Comparison of ENCODE assay signal across 8 mouse cellular contexts in genomic region chr11:6474874-6475731, GRCm38 (mm10). TPM values are rescaled to one million over a fixed set of nuclear protein-coding genes. Genes with fewer than 3 reads are reported as not detected.
DNase-seq lines count a peak whose midpoint lies in the region; ATAC-seq and TF ChIP-seq lines count a peak whose summit lies in the region.

No protein-coding gene starts in this region.

- peak; percentile 36 for ATAC-seq in forebrain, embryonic 12.5 days (ENCODE audit: low FRiP score)
- peak; percentile 37 for ATAC-seq in heart, embryonic 15.5 days (replicated peaks; ENCODE audit: insufficient number of reproducible peaks, insufficient read depth, low FRiP score, low read depth)
- ATAC-seq in liver, postnatal 0 days: peak; percentile 58
- peak; percentile 25; the same call in 1 of the 2 replicates for ATAC-seq in neural tube, embryonic 12.5 days (ENCODE audit: low FRiP score, low read depth)
- ATAC-seq in stomach, postnatal 0 days (ENCODE audit: low FRiP score, low TSS enrichment): peak; percentile 63

- peak overlapping the region; percentile 97 for H3K27ac ChIP-seq in forebrain, embryonic 12.5 days
- H3K27ac ChIP-seq in heart, embryonic 15.5 days: peak overlapping the region; percentile 98
- peak overlapping the region; percentile 98 for H3K27ac ChIP-seq in liver, postnatal 0 days (ENCODE audit: low read depth)
- peak overlapping the region; percentile 97 for H3K27ac ChIP-seq in neural tube, embryonic 12.5 days
- H3K27ac ChIP-seq in stomach, postnatal 0 days (replicated peaks): peak overlapping the region; percentile 98

- H3K4me1 ChIP-seq in forebrain, embryonic 12.5 days: peaks cover 40% of the 10 kb centered on the region
- peaks cover 27% of the 10 kb centered on the region for H3K4me1 ChIP-seq in heart, embryonic 15.5 days (replicated peaks)
- H3K4me1 ChIP-seq in liver, postnatal 0 days (ENCODE audit: insufficient read depth): peaks cover 36% of the 10 kb centered on the region
- H3K4me1 ChIP-seq in neural tube, embryonic 12.5 days: peaks cover 34% of the 10 kb centered on the region
- H3K4me1 ChIP-seq in stomach, postnatal 0 days (replicated peaks; ENCODE audit: control insufficient read depth, insufficient read depth): peaks cover 5% of the 10 kb centered on the region; the same call in 1 of the 2 replicates

- under 1% methylated on average over 108 of the region's 109 CpGs for WGBS in forebrain, embryonic 12.5 days
- WGBS in heart, embryonic 15.5 days: under 1% methylated on average over 108 of the region's 109 CpGs
- 0% methylated on average over 95 of the region's 109 CpGs for WGBS in liver, postnatal 0 days (ENCODE audit: insufficient replicate concordance)
- under 1% methylated on average over 109 of the region's 109 CpGs for WGBS in neural tube, embryonic 12.5 days
- WGBS in stomach, postnatal 0 days: under 1% methylated on average over 99 of the region's 109 CpGs

- H3K27me3 ChIP-seq in forebrain, embryonic 12.5 days: no peaks in the 10 kb centered on the region
- H3K27me3 ChIP-seq in heart, embryonic 15.5 days: no peaks in the 10 kb centered on the region
- no peaks in the 10 kb centered on the region for H3K27me3 ChIP-seq in liver, postnatal 0 days (ENCODE audit: insufficient read depth, low read length)
- H3K27me3 ChIP-seq in neural tube, embryonic 12.5 days (replicated peaks): no peaks in the 10 kb centered on the region
- H3K27me3 ChIP-seq in stomach, postnatal 0 days (ENCODE audit: control insufficient read depth, insufficient read depth, low read length): no peaks in the 10 kb centered on the region

- H3K9me3 ChIP-seq in forebrain, embryonic 12.5 days: no peaks in the 10 kb centered on the region
- no peaks in the 10 kb centered on the region for H3K9me3 ChIP-seq in heart, embryonic 15.5 days (replicated peaks)
- no peaks in the 10 kb centered on the region for H3K9me3 ChIP-seq in liver, postnatal 0 days (ENCODE audit: low read length)
- no peaks in the 10 kb centered on the region for H3K9me3 ChIP-seq in neural tube, embryonic 12.5 days
- H3K9me3 ChIP-seq in stomach, postnatal 0 days (ENCODE audit: control insufficient read depth, low read length): no peaks in the 10 kb centered on the region

- H3K4me2 ChIP-seq in forebrain, embryonic 12.5 days: peak overlapping the region; percentile 86
- H3K4me2 ChIP-seq in heart, embryonic 15.5 days: peak overlapping the region; percentile 90
- peak overlapping the region; percentile 72 for H3K4me2 ChIP-seq in liver, postnatal 0 days (ENCODE audit: low read depth, low read length)
- peak overlapping the region; percentile 84 for H3K4me2 ChIP-seq in neural tube, embryonic 12.5 days (replicated peaks)
- peak overlapping the region; percentile 86 for H3K4me2 ChIP-seq in stomach, postnatal 0 days (replicated peaks; ENCODE audit: low read depth)

- peak overlapping the region; percentile 99 for H3K4me3 ChIP-seq in forebrain, embryonic 12.5 days (replicated peaks)
- H3K4me3 ChIP-seq in heart, embryonic 15.5 days: peak overlapping the region; percentile 89
- peak overlapping the region; percentile 94 for H3K4me3 ChIP-seq in liver, postnatal 0 days (ENCODE audit: low read depth, low read length)
- peak overlapping the region; percentile 98 for H3K4me3 ChIP-seq in neural tube, embryonic 12.5 days
- H3K4me3 ChIP-seq in stomach, postnatal 0 days (ENCODE audit: low read depth, low read length): peak overlapping the region; percentile 87

- no peak for TF ChIP-seq POLR2A in brain, embryonic 14.5 days (IDR thresholded peaks at IDR 0.05; ENCODE audit: borderline replicate concordance, extremely low read depth, insufficient read depth, insufficient read length, poor library complexity, severe bottlenecking)

- peak overlapping the region; percentile 95 for H3K9ac ChIP-seq in forebrain, embryonic 12.5 days
- H3K9ac ChIP-seq in heart, embryonic 15.5 days: peak overlapping the region; percentile 91
- H3K9ac ChIP-seq in liver, postnatal 0 days (replicated peaks): peak overlapping the region; percentile 97
- peak overlapping the region; percentile 97 for H3K9ac ChIP-seq in neural tube, embryonic 12.5 days
- H3K9ac ChIP-seq in stomach, postnatal 0 days (ENCODE audit: low read length): peak overlapping the region; percentile 96

- peak; percentile 47 to 54 for DNase-seq in CD8-positive naive resting alpha-beta T cell, adult 2 months (ENCODE audit: low read depth in 2 of 2, low spot score in 2 of 2)
- peak; percentile 64 for DNase-seq in brain, embryonic 14.5 days (ENCODE audit: low read depth)
- peak; percentile 67 for DNase-seq in kidney, postnatal 10 days
- peak; percentile 70 for DNase-seq in liver, postnatal 0 days
- DNase-seq in stomach, postnatal 0 days (ENCODE audit: low spot score): peak; percentile 62

- no peak for TF ChIP-seq CTCF in brain, embryonic 14.5 days (IDR thresholded peaks at IDR 0.05; ENCODE audit: borderline replicate concordance, extremely low read depth, insufficient read depth, insufficient read length)
- TF ChIP-seq CTCF in liver, postnatal 0 days (IDR thresholded peaks at IDR 0.05; ENCODE audit: low read depth): peak; percentile 27; the same call in 1 of the 2 replicates
- peak; percentile 28; the same call in 1 of the 2 replicates for TF ChIP-seq CTCF in stomach, postnatal 0 days (IDR thresholded peaks at IDR 0.05; ENCODE audit: low read depth)

- H3K36me3 ChIP-seq in forebrain, embryonic 12.5 days (replicated peaks): peaks cover 8% of the 10 kb centered on the region; the same call in 1 of the 2 replicates
- no peaks in the 10 kb centered on the region; the same call in 1 of the 2 replicates for H3K36me3 ChIP-seq in heart, embryonic 15.5 days
- H3K36me3 ChIP-seq in liver, postnatal 0 days (replicated peaks; ENCODE audit: insufficient read depth, low read length): peaks cover 6% of the 10 kb centered on the region; the same call in 1 of the 2 replicates
- no peaks in the 10 kb centered on the region for H3K36me3 ChIP-seq in neural tube, embryonic 12.5 days
- H3K36me3 ChIP-seq in stomach, postnatal 0 days (ENCODE audit: control insufficient read depth, insufficient read depth, low read length): no peaks in the 10 kb centered on the region

- TF ChIP-seq EP300 in liver, postnatal 0 days (IDR thresholded peaks at IDR 0.05; ENCODE audit: low read depth): no peak
- no peak for TF ChIP-seq EP300 in stomach, postnatal 0 days (optimal IDR thresholded peaks at IDR 0.05)

RNA-seq across cellular contexts. Expression of gene Purb, which starts 0.6 kb away (rescaled TPM):
- polyA plus RNA-seq in brain, embryonic 14.5 days (2012; rRNA removed): 8.8 and 12.8 TPM in 2 replicates
- polyA plus RNA-seq in forebrain, embryonic 12.5 days (2016; fragmentation: Nextera tagmentation; extraction: Ambion mirVana): 15.9 and 17.9 TPM in 2 replicates
- 24.0 and 26.1 TPM in 2 replicates for polyA plus RNA-seq in heart, embryonic 15.5 days (2015; fragmentation: Nextera tagmentation; extraction: Ambion mirVana)
- polyA plus RNA-seq in liver, postnatal 0 days (2015; fragmentation: Nextera tagmentation; extraction: Ambion mirVana): 5.6 and 6.1 TPM in 2 replicates
- 13.8 and 14.2 TPM in 2 replicates for polyA plus RNA-seq in neural tube, embryonic 12.5 days (2016; fragmentation: Nextera tagmentation; extraction: Ambion mirVana)
- 17.5 and 19.6 TPM in 2 replicates for polyA plus RNA-seq in stomach, postnatal 0 days (2015; fragmentation: Nextera tagmentation; extraction: Ambion mirVana)

RNA-seq across cellular contexts. Expression of gene H2afv, which starts 30.9 kb away (rescaled TPM):
- polyA plus RNA-seq in brain, embryonic 14.5 days (2012; rRNA removed): 207 and 320 TPM in 2 replicates
- 853 and 916 TPM in 2 replicates for polyA plus RNA-seq in forebrain, embryonic 12.5 days (2016; fragmentation: Nextera tagmentation; extraction: Ambion mirVana)
- 318 and 327 TPM in 2 replicates for polyA plus RNA-seq in heart, embryonic 15.5 days (2015; fragmentation: Nextera tagmentation; extraction: Ambion mirVana)
- 135 and 137 TPM in 2 replicates for polyA plus RNA-seq in liver, postnatal 0 days (2015; fragmentation: Nextera tagmentation; extraction: Ambion mirVana)
- 580 and 625 TPM in 2 replicates for polyA plus RNA-seq in neural tube, embryonic 12.5 days (2016; fragmentation: Nextera tagmentation; extraction: Ambion mirVana)
- polyA plus RNA-seq in stomach, postnatal 0 days (2015; fragmentation: Nextera tagmentation; extraction: Ambion mirVana): 187 and 198 TPM in 2 replicates

RNA-seq across cellular contexts. Expression of gene Myo1g, which starts 45.7 kb away (rescaled TPM):
- 0.56 and 0.79 TPM in 2 replicates for polyA plus RNA-seq in brain, embryonic 14.5 days (2012; rRNA removed)
- polyA plus RNA-seq in forebrain, embryonic 12.5 days (2016; fragmentation: Nextera tagmentation; extraction: Ambion mirVana): 0.31 and 0.63 TPM in 2 replicates
- polyA plus RNA-seq in heart, embryonic 15.5 days (2015; fragmentation: Nextera tagmentation; extraction: Ambion mirVana): 1.2 and 4.9 TPM in 2 replicates
- 8.2 and 9.4 TPM in 2 replicates for polyA plus RNA-seq in liver, postnatal 0 days (2015; fragmentation: Nextera tagmentation; extraction: Ambion mirVana)
- 0.97 and 1.0 TPM in 2 replicates for polyA plus RNA-seq in neural tube, embryonic 12.5 days (2016; fragmentation: Nextera tagmentation; extraction: Ambion mirVana)
- polyA plus RNA-seq in stomach, postnatal 0 days (2015; fragmentation: Nextera tagmentation; extraction: Ambion mirVana): 0.77 and 0.85 TPM in 2 replicates

RNA-seq across cellular contexts. Expression of gene Ppia, which starts 59.9 kb away (rescaled TPM):
- 2,174 and 2,845 TPM in 2 replicates for polyA plus RNA-seq in brain, embryonic 14.5 days (2012; rRNA removed)
- polyA plus RNA-seq in forebrain, embryonic 12.5 days (2016; fragmentation: Nextera tagmentation; extraction: Ambion mirVana): 4,594 and 4,665 TPM in 2 replicates
- polyA plus RNA-seq in heart, embryonic 15.5 days (2015; fragmentation: Nextera tagmentation; extraction: Ambion mirVana): 3,680 and 4,098 TPM in 2 replicates
- 2,313 and 2,332 TPM in 2 replicates for polyA plus RNA-seq in liver, postnatal 0 days (2015; fragmentation: Nextera tagmentation; extraction: Ambion mirVana)
- polyA plus RNA-seq in neural tube, embryonic 12.5 days (2016; fragmentation: Nextera tagmentation; extraction: Ambion mirVana): 4,309 and 4,532 TPM in 2 replicates
- 4,199 and 4,786 TPM in 2 replicates for polyA plus RNA-seq in stomach, postnatal 0 days (2015; fragmentation: Nextera tagmentation; extraction: Ambion mirVana)

Comparison
In these comparisons a context has a peak if more than half of its experiments do, and no peak if none do; other contexts are left out.
1. Peak in every context shown above with its lines: DNase-seq, ATAC-seq, H3K4me3 ChIP-seq and H3K27ac ChIP-seq.